In the genomic region with DNA sequence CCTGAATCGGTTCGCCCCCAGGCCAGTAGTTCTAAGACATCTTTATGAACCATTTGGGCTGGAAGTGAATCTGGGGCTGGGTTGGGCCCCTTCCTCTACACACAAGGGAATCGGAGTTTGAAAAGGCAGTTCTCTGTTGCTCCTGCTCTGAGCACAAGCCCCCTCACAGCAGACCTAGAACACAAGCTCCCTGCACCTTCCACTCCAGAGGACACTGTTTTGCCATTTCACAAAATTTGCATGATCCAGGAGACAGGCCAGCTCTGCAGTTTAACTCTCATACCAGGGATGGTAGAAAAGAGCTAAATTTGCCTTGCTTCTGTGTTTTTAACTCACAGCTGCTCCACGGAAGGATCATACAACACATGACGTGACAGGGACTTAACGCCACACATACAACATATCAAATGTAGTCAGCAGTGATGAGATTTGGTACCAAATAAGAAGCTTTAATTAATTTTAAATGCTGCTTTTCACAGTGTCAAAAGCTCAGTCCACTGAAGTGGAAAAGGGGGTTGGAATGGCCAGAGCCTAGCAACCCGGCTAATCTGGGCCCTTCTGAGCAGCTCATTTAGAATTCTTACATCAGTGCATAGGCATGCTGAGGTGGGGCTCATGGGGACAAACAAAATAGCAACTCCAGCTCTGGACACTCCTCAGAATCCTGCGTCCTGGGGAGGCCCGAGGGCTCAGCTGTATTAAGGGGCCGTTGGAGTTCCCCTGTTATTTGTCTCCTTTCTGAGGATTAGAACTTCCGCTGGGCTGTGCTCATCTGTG, we compare ENCODE assay signal across 9 mouse cellular contexts.
DNase-seq lines count a peak whose midpoint lies in the region; ATAC-seq and TF ChIP-seq lines count a peak whose summit lies in the region.
"Had no signal": no experiment of that assay in that cellular context is flagged by ENCODE, and none has a peak within 500 bp of the region (broad histone marks: within the 10 kb centered on the region; RNA-seq: fewer than 3 reads in every experiment).

No protein-coding gene starts in this region.

- H3K9me3 ChIP-seq in forebrain, postnatal 0 days (ENCODE audit: low read length): no peaks in the 10 kb centered on the region
- H3K9me3 ChIP-seq in kidney, embryonic 15.5 days (replicated peaks): no peaks in the 10 kb centered on the region
- H3K9me3 ChIP-seq: embryonic facial prominence, embryonic 13.5 days had no signal

- ATAC-seq in forebrain, postnatal 0 days: peak; percentile 56
- peak; percentile 69; the same call in 1 of the 2 replicates for ATAC-seq in kidney, embryonic 15.5 days (replicated peaks; ENCODE audit: low FRiP score)

- no peaks in the 10 kb centered on the region for H3K4me1 ChIP-seq in lung, adult 2 months (ENCODE audit: control insufficient read depth, insufficient read depth, low read length)
- H3K4me1 ChIP-seq in forebrain, postnatal 0 days (ENCODE audit: insufficient read depth): peaks cover 6% of the 10 kb centered on the region; the same call in 1 of the 2 replicates
- H3K4me1 ChIP-seq in kidney, embryonic 15.5 days: peaks cover 11% of the 10 kb centered on the region

- H3K36me3 ChIP-seq in forebrain, postnatal 0 days (ENCODE audit: insufficient read depth): no peaks in the 10 kb centered on the region
- no peaks in the 10 kb centered on the region for H3K36me3 ChIP-seq in kidney, embryonic 15.5 days
- H3K36me3 ChIP-seq: embryonic facial prominence, embryonic 13.5 days had no signal

- intact Hi-C loops in left cerebral cortex, postnatal 10 days (cut with DNase I): no loop called here

- no peak overlapping the region for H3K9ac ChIP-seq in forebrain, postnatal 0 days
- no peak overlapping the region for H3K9ac ChIP-seq in kidney, embryonic 15.5 days
- H3K9ac ChIP-seq: embryonic facial prominence, embryonic 13.5 days had no signal

- WGBS in lung, adult 2 months: 69% methylated on average over 11 of the region's 11 CpGs
- WGBS in forebrain, postnatal 0 days: 19% methylated on average over 11 of the region's 11 CpGs
- 64% methylated on average over 11 of the region's 11 CpGs for WGBS in kidney, embryonic 15.5 days

- H3K4me3 ChIP-seq in lung, adult 2 months (replicated peaks; ENCODE audit: extremely low read depth, low read depth, low read length): no peak overlapping the region
- no peak overlapping the region for H3K4me3 ChIP-seq in forebrain, postnatal 0 days (ENCODE audit: low read depth, low read length)
- no peak overlapping the region for H3K4me3 ChIP-seq in kidney, embryonic 15.5 days (replicated peaks)
- H3K4me3 ChIP-seq: embryonic facial prominence, embryonic 13.5 days had no signal

- DNase-seq in lung, adult 18-20 months: peak; percentile 5 to 13
- DNase-seq in lung, adult 2 months: no peak
- DNase-seq in forebrain, postnatal 0 days: no peak
- peak; percentile 87 for DNase-seq in retina, embryonic 14.5 days (ENCODE audit: low spot score)
- no peak for DNase-seq in adrenal gland, postnatal 10 days
- DNase-seq in gastrocnemius, postnatal 25 days: no peak
- no peak for DNase-seq in left cerebral cortex, postnatal 10 days (ENCODE audit: extremely low spot score in 1 of 2, low spot score in 2 of 2)

- no peak for TF ChIP-seq CTCF in lung, adult 2 months (IDR thresholded peaks at IDR 0.05; ENCODE audit: insufficient read depth, low read length)
- TF ChIP-seq CTCF in forebrain, postnatal 0 days (IDR thresholded peaks at IDR 0.05; ENCODE audit: low read depth): no peak

- H3K27ac ChIP-seq in forebrain, postnatal 0 days (ENCODE audit: low read depth, low read length): no peak overlapping the region
- no peak overlapping the region for H3K27ac ChIP-seq in kidney, embryonic 15.5 days
- H3K27ac ChIP-seq: embryonic facial prominence, embryonic 13.5 days had no signal

- no peak overlapping the region for H3K4me2 ChIP-seq in forebrain, postnatal 0 days (ENCODE audit: low read depth)
- no peak overlapping the region for H3K4me2 ChIP-seq in kidney, embryonic 15.5 days
- H3K4me2 ChIP-seq: embryonic facial prominence, embryonic 13.5 days had no signal

- no peaks in the 10 kb centered on the region for H3K27me3 ChIP-seq in forebrain, postnatal 0 days (ENCODE audit: insufficient read depth, low read length)
- no peaks in the 10 kb centered on the region for H3K27me3 ChIP-seq in kidney, embryonic 15.5 days

- TF ChIP-seq POLR2A in lung, adult 2 months (IDR thresholded peaks at IDR 0.05; ENCODE audit: borderline replicate concordance, extremely low read depth, low read depth, low read length): no peak

Comparison
In these comparisons a context has a peak if more than half of its experiments do, and no peak if none do; other contexts are left out.
1. DNase-seq: peak in lung, adult 18-20 months (2 of 2) and retina, embryonic 14.5 days (single experiment); none in lung, adult 2 months (single experiment), forebrain, postnatal 0 days (single experiment), adrenal gland, postnatal 10 days (single experiment), gastrocnemius, postnatal 25 days (single experiment) and left cerebral cortex, postnatal 10 days (0 of 2).